Mouse (Mus musculus) megakaryocyte, embryonic 14.5 days (primary cell): Measurements from ENCODE around the gene 1700019N19Rik. TPM values are rescaled to one million over a fixed set of nuclear protein-coding genes. Genes with fewer than 3 reads are reported as not detected.

Experiments
- H3K27me3 ChIP-seq: replicated peaks from 2 replicates; pipeline ENCODE3; 2012; ENCODE audit warnings: inconsistent platforms
- H3K36me3 ChIP-seq: replicated peaks from 2 replicates; pipeline ENCODE3; 2012; ENCODE audit warnings: low read length, inconsistent platforms, mixed read lengths
- H3K4me1 ChIP-seq: 2 replicates; pipeline ENCODE4 v1.6.1; 2012; ENCODE audit warnings: inconsistent platforms
- H3K4me3 ChIP-seq: replicated peaks from 2 replicates; pipeline ENCODE3; 2012; ENCODE audit warnings: moderate library complexity, mild to moderate bottlenecking, inconsistent platforms
- H3K9me3 ChIP-seq: 2 replicates; pipeline ENCODE4 v1.6.1; 2012; ENCODE audit warnings: inconsistent platforms
- FLI1 ChIP-seq: IDR thresholded peaks from 2 replicates; pipeline ENCODE4 v1.6.1; 2012; ENCODE audit warnings: low read length, inconsistent platforms, mixed read lengths
- GATA1 ChIP-seq: IDR thresholded peaks from 3 replicates; pipeline ENCODE4 v1.6.1; 2012; ENCODE audit warnings: mixed read lengths, low read length, inconsistent platforms, borderline replicate concordance
- polyA plus RNA-seq: library from polyadenylated mRNA; stranded (reverse); fragments of >175 nt; gene quantifications from 2 replicates; pipeline ENCODE4 v1.2.3, GENCODE M21; 2012; ENCODE audit warnings: low replicate concordance; ENCODE audit not compliant: insufficient read depth

1700019N19Rik gene
- polyA plus RNA-seq, 1 experiment: not detected

DNA sequence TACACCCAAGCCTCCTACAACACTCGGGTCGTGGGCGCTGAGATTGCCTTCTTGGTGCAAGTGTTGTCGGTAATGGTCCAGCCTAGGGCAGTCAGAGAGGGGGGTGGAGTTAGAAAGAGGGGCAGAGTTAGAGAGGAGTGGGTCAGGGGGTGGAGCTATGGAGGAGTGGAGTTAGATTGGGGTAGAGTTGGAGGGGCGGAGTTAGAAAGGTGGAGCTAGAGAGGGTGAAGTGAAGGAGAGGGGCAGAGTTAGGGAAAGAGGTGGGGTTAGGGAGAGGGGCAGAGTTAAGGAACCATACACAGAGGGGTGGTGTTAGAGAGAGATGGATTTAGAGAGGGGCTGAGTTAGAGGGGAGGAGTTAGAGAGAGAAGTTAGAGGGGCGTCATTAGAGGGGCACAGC is 31.9 kb downstream of the 1700019N19Rik start:
- Histone ChIP-seq H3K36me3 (no peaks in the 10 kb centered on the region), H3K27me3 (peaks cover 2% of the 10 kb centered on the region), H3K4me1 (no peaks in the 10 kb centered on the region), H3K9me3 (peaks cover 9% of the 10 kb centered on the region), H3K4me3 (no peak overlapping the region)
- no peak for TF ChIP-seq FLI1
- no peak for TF ChIP-seq GATA1

DNA sequence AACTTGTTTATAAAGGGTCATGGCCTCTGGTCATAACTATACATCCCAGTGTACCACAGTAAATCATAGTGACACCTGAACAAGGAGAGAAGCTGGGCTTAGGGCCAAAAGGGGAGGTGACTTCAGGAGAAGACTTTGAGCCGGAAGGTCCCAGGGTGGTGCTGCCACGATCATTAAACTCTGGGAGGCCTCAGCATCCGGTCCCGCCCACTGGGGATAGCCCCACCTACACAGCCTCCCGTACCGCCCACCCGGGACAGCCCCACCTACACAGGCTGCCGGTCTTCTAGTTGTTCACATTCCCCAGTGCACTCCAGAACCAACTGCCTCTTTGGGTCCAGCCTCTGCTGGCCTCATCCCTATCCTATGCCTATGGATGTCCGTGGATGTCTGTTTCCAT is 34.8 kb downstream of the 1700019N19Rik start, which contains the start of gene Pnliprp2:
TSS of gene Pnliprp2 (plus strand) at position 297 of the 400 bp plus-strand sequence.
- no peaks in the 10 kb centered on the region for H3K36me3 ChIP-seq
- TF ChIP-seq GATA1 (no peak), FLI1 (no peak)
- H3K9me3 ChIP-seq: peaks cover 23% of the 10 kb centered on the region
- peaks cover 2% of the 10 kb centered on the region for H3K27me3 ChIP-seq
- no peak within 1 kb of the TSS for H3K4me3 ChIP-seq
- no peaks in the 10 kb centered on the region for H3K4me1 ChIP-seq

DNA sequence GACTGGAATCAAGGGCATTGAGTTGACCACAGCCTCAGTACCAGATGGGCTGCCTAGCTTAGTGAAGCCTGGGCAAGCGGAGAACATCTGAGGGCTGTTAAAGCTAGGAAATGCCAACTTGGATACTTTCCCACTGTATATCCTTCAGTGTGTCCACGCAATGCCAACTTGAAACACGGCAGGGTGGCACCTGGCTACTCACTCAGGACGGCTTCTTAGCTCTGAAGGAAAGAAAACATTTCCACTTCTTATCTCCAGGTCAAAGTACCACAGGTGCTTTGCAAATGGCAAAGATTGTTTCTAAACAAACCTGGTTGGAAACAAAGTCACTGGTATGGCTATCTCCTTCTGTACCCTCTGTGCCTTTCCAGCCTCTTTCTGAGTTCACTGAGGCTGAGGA is 35.4 kb downstream of the 1700019N19Rik start:
- no peaks in the 10 kb centered on the region for H3K4me1 ChIP-seq
- TF ChIP-seq FLI1: no peak
- no peak for TF ChIP-seq GATA1
- H3K9me3 ChIP-seq: peaks cover 26% of the 10 kb centered on the region
- peaks cover 2% of the 10 kb centered on the region for H3K27me3 ChIP-seq
- H3K36me3 ChIP-seq: no peaks in the 10 kb centered on the region
- no peak overlapping the region for H3K4me3 ChIP-seq

DNA sequence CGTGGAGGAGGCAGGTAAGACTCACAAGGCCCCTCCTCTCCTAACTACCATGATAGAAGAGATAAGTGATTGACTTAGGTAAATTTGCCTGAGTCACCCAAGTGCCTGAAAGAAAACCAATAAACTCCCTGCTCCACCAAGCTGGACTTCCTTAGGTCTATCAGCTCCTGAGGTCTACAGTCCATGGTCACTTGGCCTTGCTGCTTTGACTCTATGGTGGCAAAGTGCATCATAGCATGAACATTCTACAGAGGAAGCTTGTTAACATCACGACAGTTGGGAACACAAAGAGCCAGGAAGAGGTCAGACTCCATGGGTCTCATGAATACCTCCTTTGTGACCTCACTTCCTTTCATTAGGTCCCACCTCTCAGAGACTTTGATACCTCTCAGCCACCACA is 42.8 kb downstream of the 1700019N19Rik start:
- TF ChIP-seq FLI1 (no peak), GATA1 (no peak)
- Histone ChIP-seq H3K4me3 (no peak overlapping the region), H3K4me1 (no peaks in the 10 kb centered on the region), H3K27me3 (no peaks in the 10 kb centered on the region), H3K9me3 (peaks cover 20% of the 10 kb centered on the region), H3K36me3 (no peaks in the 10 kb centered on the region)

DNA sequence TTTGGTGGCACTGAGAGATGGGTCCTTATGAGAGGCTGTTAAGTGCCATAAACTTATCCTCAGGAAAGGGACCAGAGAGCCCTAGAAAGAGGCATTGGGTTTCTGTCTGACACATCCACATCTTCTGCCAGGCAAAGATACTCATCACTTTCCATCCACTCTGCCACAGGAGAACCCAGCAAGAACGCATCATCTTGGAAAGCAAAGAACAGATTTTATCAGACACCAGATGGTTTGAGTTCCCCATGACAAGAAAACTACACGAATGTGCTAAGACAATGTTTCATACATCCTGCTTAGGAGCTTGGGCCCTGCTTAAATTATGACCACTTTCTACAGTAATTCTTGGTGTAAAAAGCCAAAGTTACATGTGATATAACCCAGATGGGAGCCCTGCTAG is 43.4 kb downstream of the 1700019N19Rik start:
- Histone ChIP-seq H3K4me3 (no peak overlapping the region), H3K9me3 (peaks cover 14% of the 10 kb centered on the region), H3K27me3 (no peaks in the 10 kb centered on the region), H3K36me3 (no peaks in the 10 kb centered on the region), H3K4me1 (no peaks in the 10 kb centered on the region)
- no peak for TF ChIP-seq FLI1
- TF ChIP-seq GATA1: no peak

DNA sequence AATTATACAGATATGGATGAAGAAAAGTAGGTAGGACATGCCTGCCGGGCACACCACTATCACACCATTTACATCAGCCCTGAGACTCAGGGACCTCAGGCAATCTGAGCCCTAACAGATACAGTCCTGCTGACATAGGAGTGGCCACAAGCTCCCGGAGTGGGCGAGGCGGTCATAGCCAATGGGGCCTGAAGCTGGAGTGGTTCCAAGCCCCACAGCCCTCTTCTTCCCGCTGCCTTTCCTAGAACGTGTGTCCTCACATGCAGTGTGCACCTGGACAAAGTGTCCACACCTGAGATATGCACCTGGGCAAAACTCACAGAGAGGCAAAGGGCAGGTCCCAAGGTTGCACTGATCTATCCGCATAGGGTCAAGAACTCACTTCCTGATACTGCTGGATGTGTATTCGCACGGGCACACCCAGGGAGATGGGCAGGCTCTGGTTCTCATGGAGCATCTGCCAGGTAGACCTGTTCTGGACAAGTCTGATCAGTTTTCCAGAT is 46.7 kb downstream of the 1700019N19Rik start:
- H3K4me3 ChIP-seq: no peak overlapping the region
- no peaks in the 10 kb centered on the region for H3K27me3 ChIP-seq
- H3K9me3 ChIP-seq: peaks cover 6% of the 10 kb centered on the region; the same call in 1 of the 2 replicates
- no peaks in the 10 kb centered on the region for H3K36me3 ChIP-seq
- no peaks in the 10 kb centered on the region for H3K4me1 ChIP-seq
- no peak for TF ChIP-seq FLI1
- no peak for TF ChIP-seq GATA1

DNA sequence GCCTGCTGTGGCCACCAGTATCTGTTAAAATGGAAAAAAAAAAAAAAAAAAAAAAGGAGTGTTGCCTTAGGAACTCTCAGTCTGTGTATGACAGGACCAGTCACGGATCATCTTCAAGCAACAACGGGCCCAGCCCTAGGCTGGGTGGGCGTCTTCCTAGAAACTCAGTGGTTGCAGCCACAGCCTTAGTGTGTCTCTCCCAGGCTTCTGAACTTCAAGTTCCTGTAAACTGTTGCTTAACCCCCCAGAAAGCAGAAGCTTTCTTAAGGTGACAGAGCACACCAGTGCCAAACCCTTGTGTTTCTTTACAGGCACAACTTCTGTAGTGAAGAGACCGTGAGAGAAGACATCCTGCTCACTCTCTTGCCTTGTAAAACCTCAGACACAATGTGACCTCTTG is 50.5 kb downstream of the 1700019N19Rik start:
- Histone ChIP-seq H3K4me3 (no peak overlapping the region), H3K4me1 (no peaks in the 10 kb centered on the region), H3K27me3 (no peaks in the 10 kb centered on the region), H3K9me3 (peaks cover 3% of the 10 kb centered on the region; the same call in 1 of the 2 replicates), H3K36me3 (no peaks in the 10 kb centered on the region)
- TF ChIP-seq GATA1 (no peak), FLI1 (no peak)

DNA sequence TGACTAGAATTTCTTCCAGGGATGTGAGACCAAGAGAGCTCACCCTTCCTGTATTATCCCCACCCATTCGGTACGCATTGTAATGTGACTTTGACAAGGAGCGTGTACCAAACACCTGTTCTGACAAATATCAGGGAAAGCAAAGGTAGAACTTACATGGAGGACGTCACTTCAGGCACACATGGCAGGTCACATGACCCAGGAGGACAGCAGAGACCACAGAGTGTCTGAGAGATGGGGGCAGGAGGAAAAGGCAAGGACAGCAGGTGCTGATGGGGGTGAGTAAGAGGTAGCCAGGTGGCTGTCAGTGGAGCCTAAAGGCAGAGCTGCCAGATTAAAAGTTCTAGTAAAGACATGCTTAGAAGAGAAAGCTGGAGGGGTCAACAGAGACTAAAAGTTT is 51.5 kb downstream of the 1700019N19Rik start:
- Histone ChIP-seq H3K27me3 (no peaks in the 10 kb centered on the region), H3K4me1 (no peaks in the 10 kb centered on the region), H3K4me3 (no peak overlapping the region), H3K9me3 (peaks cover 3% of the 10 kb centered on the region; the same call in 1 of the 2 replicates), H3K36me3 (no peaks in the 10 kb centered on the region)
- TF ChIP-seq GATA1: no peak
- TF ChIP-seq FLI1: no peak

DNA sequence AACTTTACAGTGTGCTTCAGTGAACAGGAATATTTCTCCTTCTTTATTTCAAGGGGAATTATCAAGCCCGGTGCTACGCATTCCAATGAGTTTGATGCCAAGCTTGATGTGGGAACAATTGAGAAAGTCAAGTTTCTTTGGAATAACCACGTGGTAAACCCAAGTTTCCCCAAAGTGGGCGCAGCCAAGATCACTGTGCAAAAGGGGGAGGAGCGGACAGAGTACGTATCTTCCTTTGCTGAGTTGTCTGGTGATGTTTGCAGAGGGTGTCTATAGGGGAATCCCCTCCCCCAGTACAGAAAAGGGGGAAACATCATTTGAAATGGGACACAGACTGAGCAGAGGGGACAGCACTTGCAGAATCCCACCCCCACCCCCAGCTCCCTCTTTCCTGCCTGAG is 53.2 kb downstream of the 1700019N19Rik start:
- TF ChIP-seq FLI1: no peak
- TF ChIP-seq GATA1: no peak
- H3K36me3 ChIP-seq: no peaks in the 10 kb centered on the region

DNA sequence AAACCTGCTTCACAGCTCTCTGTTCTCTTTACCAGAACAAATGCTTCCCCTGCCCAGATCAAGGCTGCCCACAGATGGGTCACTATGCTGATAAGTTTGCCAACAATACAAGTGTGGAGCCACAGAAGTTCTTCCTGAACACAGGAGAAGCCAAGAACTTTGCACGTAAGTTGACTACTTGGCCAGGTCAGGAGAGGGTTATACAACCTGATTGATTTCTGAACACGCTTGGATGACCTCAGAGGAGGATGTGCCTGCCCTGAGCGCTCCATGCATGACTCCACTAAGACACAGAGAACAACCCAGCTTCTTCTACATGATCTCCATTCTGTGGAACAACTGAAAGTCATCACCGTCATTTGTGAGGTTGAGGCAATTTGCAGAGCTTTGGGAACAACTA is 56.1 kb downstream of the 1700019N19Rik start:
- Histone ChIP-seq H3K4me3 (no peak overlapping the region), H3K9me3 (no peaks in the 10 kb centered on the region), H3K4me1 (no peaks in the 10 kb centered on the region), H3K27me3 (no peaks in the 10 kb centered on the region), H3K36me3 (no peaks in the 10 kb centered on the region)
- no peak for TF ChIP-seq GATA1
- TF ChIP-seq FLI1: no peak

More for the DNA sequence above, 53.2 kb downstream of the 1700019N19Rik start:
- H3K4me3 ChIP-seq: no peak overlapping the region
- no peaks in the 10 kb centered on the region for H3K9me3 ChIP-seq
- H3K27me3 ChIP-seq: no peaks in the 10 kb centered on the region
- H3K4me1 ChIP-seq: no peaks in the 10 kb centered on the region

Other genes starting within 250 kb of the 1700019N19Rik start
- not detected in 2 replicates for gene Pnlip, start 142.0 kb downstream of the 1700019N19Rik start, polyA plus RNA-seq
- gene Pnliprp1, start 65.6 kb downstream of the 1700019N19Rik start, polyA plus RNA-seq: not detected in 2 replicates
- gene Pnliprp2, start 34.7 kb downstream of the 1700019N19Rik start, polyA plus RNA-seq: not detected in 2 replicates
- not detected in 2 replicates for gene Eno4, start 149.0 kb upstream of the 1700019N19Rik start, polyA plus RNA-seq
- not detected in 2 replicates for gene Hspa12a, start 149.2 kb upstream of the 1700019N19Rik start, polyA plus RNA-seq